Mouse (Mus musculus): ENCODE results near the gene Usp21. TPM values are rescaled to one million over a fixed set of nuclear protein-coding genes. Genes with fewer than 3 reads are reported as not detected.
"Not testable (repeated sequence)": the region's sequence is repeated elsewhere in the genome, so short reads cannot be mapped to it uniquely, and the experiment has no call there.

Gene Usp21
- polyA plus RNA-seq, 1 experiment from 2014 or later: 122 TPM

- ATAC-seq: no peak
- Histone ChIP-seq H3K4me3 (no peak overlapping the region), H3K36me3 (ENCODE audit: poor library complexity, severe bottlenecking) (no peaks in the 10 kb centered on the region), H3K9ac (no peak overlapping the region), H3K27me3 (no peaks in the 10 kb centered on the region), H3K4me1 (no peaks in the 10 kb centered on the region), H3K4me2 (no peak overlapping the region), H3K27ac (no peak overlapping the region), H3K9me3 (replicated peaks) (no peaks in the 10 kb centered on the region)
- WGBS: 82% methylated on average over 2 of the region's 2 CpGs
Observed at GRCm38 (mm10) chr1:171309321-171309720, 21.5 kb upstream of the Usp21 start.

- 72% methylated on average over 5 of the region's 5 CpGs for WGBS
- H3K27ac ChIP-seq; H3K9ac ChIP-seq; H3K36me3 ChIP-seq (ENCODE audit: poor library complexity, severe bottlenecking); ATAC-seq; H3K27me3 ChIP-seq; H3K4me1 ChIP-seq; H3K4me2 ChIP-seq; H3K4me3 ChIP-seq; H3K9me3 ChIP-seq (replicated peaks): not testable (repeated sequence)
Observed at GRCm38 (mm10) chr1:171306157-171306556, 18.4 kb upstream of the Usp21 start.

GRCm38 (mm10) chr1:171298226-171298625, 10.4 kb upstream of the Usp21 start:
- 77% methylated on average over 3 of the region's 3 CpGs for WGBS
- ATAC-seq: no peak
- Histone ChIP-seq H3K9me3 (replicated peaks) (no peaks in the 10 kb centered on the region), H3K4me2 (no peak overlapping the region), H3K36me3 (ENCODE audit: poor library complexity, severe bottlenecking) (no peaks in the 10 kb centered on the region), H3K4me3 (no peak overlapping the region), H3K27me3 (peaks cover 28% of the 10 kb centered on the region), H3K9ac (no peak overlapping the region), H3K4me1 (peaks cover 8% of the 10 kb centered on the region), H3K27ac (no peak overlapping the region)

- Histone ChIP-seq H3K4me1 (peaks cover 13% of the 10 kb centered on the region), H3K27me3 (peaks cover 28% of the 10 kb centered on the region), H3K27ac (peak overlapping the region; percentile 86), H3K9ac (peak overlapping the region; percentile 77), H3K36me3 (ENCODE audit: poor library complexity, severe bottlenecking) (peaks cover 6% of the 10 kb centered on the region), H3K4me2 (peak overlapping the region; percentile 80), H3K9me3 (replicated peaks) (no peaks in the 10 kb centered on the region), H3K4me3 (peak overlapping the region; percentile 68)
- ATAC-seq: peak; percentile 44
- WGBS: 21% methylated on average over 3 of the region's 3 CpGs
Observed at GRCm38 (mm10) chr1:171295063-171295402, 7.2 kb upstream of the Usp21 start.

GRCm38 (mm10) chr1:171294298-171295062, 6.7 kb upstream of the Usp21 start, which contains the start of gene Ufc1:
Gene Ufc1, minus strand, starts transcription at chr1:171295024.
- Histone ChIP-seq H3K36me3 (ENCODE audit: poor library complexity, severe bottlenecking) (peaks cover 11% of the 10 kb centered on the region), H3K27me3 (peaks cover 28% of the 10 kb centered on the region), H3K4me3 (peak within 1 kb of the TSS; percentile 68), H3K27ac (peak within 1 kb of the TSS; percentile 86), H3K9me3 (replicated peaks) (no peaks in the 10 kb centered on the region), H3K4me2 (peak within 1 kb of the TSS; percentile 80), H3K4me1 (peaks cover 13% of the 10 kb centered on the region), H3K9ac (peak within 1 kb of the TSS; percentile 77)
- under 1% methylated on average over 42 of the region's 42 CpGs for WGBS
- peak; percentile 89 for ATAC-seq

- H3K27me3 ChIP-seq: peaks cover 28% of the 10 kb centered on the region
- peak overlapping the region; percentile 80 for H3K4me2 ChIP-seq
- no peak for ATAC-seq
- 43% methylated on average over 5 of the region's 5 CpGs for WGBS
- H3K27ac ChIP-seq: peak overlapping the region; percentile 86
- H3K4me1 ChIP-seq: peaks cover 13% of the 10 kb centered on the region
- peak overlapping the region; percentile 77 for H3K9ac ChIP-seq
- peaks cover 17% of the 10 kb centered on the region for H3K36me3 ChIP-seq (ENCODE audit: poor library complexity, severe bottlenecking)
- no peaks in the 10 kb centered on the region for H3K9me3 ChIP-seq (replicated peaks)
- peak overlapping the region; percentile 68 for H3K4me3 ChIP-seq
Observed at GRCm38 (mm10) chr1:171293906-171294297, 6.1 kb upstream of the Usp21 start.

- no peak overlapping the region for H3K9ac ChIP-seq
- H3K4me1 ChIP-seq: peaks cover 16% of the 10 kb centered on the region
- peaks cover 23% of the 10 kb centered on the region for H3K36me3 ChIP-seq (ENCODE audit: poor library complexity, severe bottlenecking)
- 93% methylated on average over 3 of the region's 3 CpGs for WGBS
- peaks cover 22% of the 10 kb centered on the region for H3K27me3 ChIP-seq
- no peaks in the 10 kb centered on the region for H3K9me3 ChIP-seq (replicated peaks)
- no peak overlapping the region for H3K27ac ChIP-seq
- ATAC-seq: no peak
- H3K4me2 ChIP-seq: peak overlapping the region; percentile 80
- peak overlapping the region; percentile 68 for H3K4me3 ChIP-seq
Observed at GRCm38 (mm10) chr1:171293351-171293750, 5.6 kb upstream of the Usp21 start.

GRCm38 (mm10) chr1:171288328-171288727, 537 bp upstream of the Usp21 start:
- Histone ChIP-seq H3K4me1 (peaks cover 33% of the 10 kb centered on the region), H3K4me3 (peak overlapping the region; percentile 80; the same call in 1 of the 2 replicates), H3K9ac (peak overlapping the region; percentile 48; the same call in 1 of the 2 replicates), H3K4me2 (peak overlapping the region; percentile 70), H3K36me3 (ENCODE audit: poor library complexity, severe bottlenecking) (peaks cover 57% of the 10 kb centered on the region), H3K27ac (peak overlapping the region; percentile 94), H3K27me3 (no peaks in the 10 kb centered on the region), H3K9me3 (replicated peaks) (no peaks in the 10 kb centered on the region)
- ATAC-seq: no peak
- 70% methylated on average over 4 of the region's 4 CpGs for WGBS

GRCm38 (mm10) chr1:171286517-171286916, 1.3 kb downstream of the Usp21 start:
- Histone ChIP-seq H3K4me3 (peak overlapping the region; percentile 80), H3K4me1 (peaks cover 34% of the 10 kb centered on the region), H3K4me2 (peak overlapping the region; percentile 70), H3K27me3 (no peaks in the 10 kb centered on the region), H3K27ac (no peak overlapping the region), H3K9ac (peak overlapping the region; percentile 96; the same call in 1 of the 2 replicates), H3K9me3 (replicated peaks) (no peaks in the 10 kb centered on the region), H3K36me3 (ENCODE audit: poor library complexity, severe bottlenecking) (peaks cover 68% of the 10 kb centered on the region)
- 90% methylated on average over 19 of the region's 19 CpGs for WGBS
- no peak for ATAC-seq

GRCm38 (mm10) chr1:171285096-171285892, 2.5 kb downstream of the Usp21 start:
- Histone ChIP-seq H3K27me3 (no peaks in the 10 kb centered on the region), H3K9ac (peak overlapping the region; percentile 47; the same call in 1 of the 2 replicates), H3K4me3 (no peak overlapping the region), H3K4me1 (peaks cover 40% of the 10 kb centered on the region), H3K9me3 (replicated peaks) (no peaks in the 10 kb centered on the region), H3K4me2 (no peak overlapping the region), H3K27ac (no peak overlapping the region), H3K36me3 (ENCODE audit: poor library complexity, severe bottlenecking) (peaks cover 67% of the 10 kb centered on the region)
- 89% methylated on average over 20 of the region's 20 CpGs for WGBS
- no peak for ATAC-seq

- no peak for ATAC-seq
- WGBS: 92% methylated on average over 15 of the region's 15 CpGs
Observed at GRCm38 (mm10) chr1:171284491-171284890, 3.3 kb downstream of the Usp21 start.

More at GRCm38 (mm10) chr1:171284491-171284890, 3.3 kb downstream of the Usp21 start:
- H3K36me3 ChIP-seq (ENCODE audit: poor library complexity, severe bottlenecking): peaks cover 59% of the 10 kb centered on the region
- H3K9ac ChIP-seq: no peak overlapping the region
- H3K27ac ChIP-seq: no peak overlapping the region
- no peaks in the 10 kb centered on the region for H3K27me3 ChIP-seq
- H3K4me1 ChIP-seq: peaks cover 48% of the 10 kb centered on the region
- H3K4me3 ChIP-seq: no peak overlapping the region
- no peak overlapping the region for H3K4me2 ChIP-seq
- H3K9me3 ChIP-seq (replicated peaks): no peaks in the 10 kb centered on the region
